Mouse (Mus musculus): ENCODE results near the gene Nanp. TPM values are rescaled to one million over a fixed set of nuclear protein-coding genes. Genes with fewer than 3 reads are reported as not detected.

Nanp gene
- total and polyA plus RNA-seq, 3 experiments = 0.70 to 1.5 (median 1.3) TPM

DNA sequence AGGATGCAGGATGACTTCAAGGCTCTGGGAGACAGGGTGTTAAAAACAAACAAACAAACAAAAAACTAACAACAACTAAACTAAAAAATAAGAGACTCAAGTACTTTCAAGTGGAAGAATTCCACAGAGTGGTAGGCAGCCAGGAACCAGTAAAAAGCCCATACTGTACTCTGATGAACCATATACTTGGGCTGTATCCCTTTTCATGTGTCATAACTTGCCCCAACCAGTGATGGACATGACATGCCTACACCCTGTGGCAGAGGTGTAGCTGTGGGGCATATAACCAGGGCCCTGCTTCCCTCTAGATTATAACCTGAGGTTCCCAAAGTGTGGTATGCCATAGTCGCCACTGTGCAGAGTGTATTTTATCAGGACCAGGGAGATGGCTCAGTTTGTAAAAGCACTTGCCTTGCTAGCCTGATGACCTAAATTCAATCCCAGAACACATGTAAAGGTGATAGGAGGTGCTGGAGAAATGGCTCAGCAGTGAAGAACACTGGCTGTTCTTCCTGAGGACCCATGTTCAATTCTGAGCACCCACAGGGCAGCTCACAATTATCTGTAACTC lies 29.6 kb downstream of the Nanp start:
- no peak for TF ChIP-seq EP300 (IDR thresholded peaks at IDR 0.05; ENCODE audit: insufficient read depth, low read depth, low read length)
- no peak for TF ChIP-seq POLR2A (IDR thresholded peaks at IDR 0.05; ENCODE audit: insufficient read depth, low read depth, low read length)
- no peak for TF ChIP-seq CTCF (IDR thresholded peaks at IDR 0.05)
- no peak for DNase-seq
- 89% methylated on average over 1 of the region's 1 CpGs for WGBS
- Histone ChIP-seq H3K9ac (ENCODE audit: low read depth, low read length) (no peak overlapping the region), H3K4me1 (ENCODE audit: control insufficient read depth, insufficient read depth, low read length) (peaks cover 1% of the 10 kb centered on the region; the same call in 1 of the 2 replicates), H3K4me3 (no peak overlapping the region), H3K79me2 (replicated peaks; ENCODE audit: control insufficient read depth, insufficient read depth, low read length) (no peaks in the 10 kb centered on the region), H3K27ac (no peak overlapping the region), H3K36me3 (ENCODE audit: control insufficient read depth, insufficient read depth, low read length) (no peaks in the 10 kb centered on the region), H3K27me3 (ENCODE audit: control insufficient read depth, insufficient read depth, low read length) (0 out of 2 replicates have a peak, but pooled peaks cover 3% of the 10 kb centered on the region)
- intact Hi-C loops (cut with DNase I) = no loop called here

DNA sequence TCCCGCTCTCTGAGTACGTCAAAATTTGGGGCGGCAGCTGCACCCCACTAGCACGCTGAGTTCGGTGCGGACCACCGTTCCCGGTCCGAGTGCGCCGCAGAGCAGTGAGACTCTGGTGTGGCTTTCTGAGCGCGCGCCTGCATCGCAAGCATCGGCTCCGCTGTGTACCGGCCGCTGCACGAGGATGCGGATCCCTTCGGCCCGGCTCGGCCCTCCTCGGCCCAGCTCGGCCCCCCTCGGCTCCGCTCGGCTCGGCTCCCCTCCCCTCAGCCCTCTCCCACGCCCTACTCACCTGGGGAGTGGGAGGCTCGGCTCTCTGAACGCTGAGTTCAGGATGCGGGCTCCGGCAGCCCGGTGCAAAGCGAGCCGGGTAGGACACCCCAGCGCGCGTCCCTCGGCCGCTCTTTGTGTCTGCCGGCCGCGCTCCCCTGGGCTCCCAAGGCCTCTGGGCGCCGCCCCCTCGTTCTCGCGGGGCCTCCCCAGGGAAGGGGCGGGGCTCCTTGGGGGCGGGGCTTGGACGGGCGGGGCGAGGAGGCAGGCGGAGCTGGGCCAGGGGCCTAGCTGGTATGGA lies 30.2 kb downstream of the Nanp start:
- TF ChIP-seq EP300 (IDR thresholded peaks at IDR 0.05; ENCODE audit: insufficient read depth, low read depth, low read length) = no peak
- no peak for TF ChIP-seq POLR2A (IDR thresholded peaks at IDR 0.05; ENCODE audit: insufficient read depth, low read depth, low read length)
- no peak for TF ChIP-seq CTCF (IDR thresholded peaks at IDR 0.05)
- WGBS = 0% methylated on average over 53 of the region's 57 CpGs
- Histone ChIP-seq H3K36me3 (ENCODE audit: control insufficient read depth, insufficient read depth, low read length) (no peaks in the 10 kb centered on the region), H3K79me2 (replicated peaks; ENCODE audit: control insufficient read depth, insufficient read depth, low read length) (no peaks in the 10 kb centered on the region), H3K9ac (ENCODE audit: low read depth, low read length) (peak overlapping the region; percentile 69), H3K4me3 (peak overlapping the region; percentile 57), H3K27me3 (ENCODE audit: control insufficient read depth, insufficient read depth, low read length) (0 out of 2 replicates have a peak, but pooled peaks cover 3% of the 10 kb centered on the region), H3K4me1 (ENCODE audit: control insufficient read depth, insufficient read depth, low read length) (peaks cover 3% of the 10 kb centered on the region), H3K27ac (no peak overlapping the region)
- intact Hi-C loops (cut with DNase I) = no loop called here
- DNase-seq = peak; percentile 70 to 72

- Histone ChIP-seq H3K4me1 (ENCODE audit: control insufficient read depth, insufficient read depth, low read length) (peaks cover 3% of the 10 kb centered on the region), H3K79me2 (replicated peaks; ENCODE audit: control insufficient read depth, insufficient read depth, low read length) (no peaks in the 10 kb centered on the region), H3K9ac (ENCODE audit: low read depth, low read length) (peak overlapping the region; percentile 69), H3K36me3 (ENCODE audit: control insufficient read depth, insufficient read depth, low read length) (no peaks in the 10 kb centered on the region), H3K27me3 (ENCODE audit: control insufficient read depth, insufficient read depth, low read length) (0 out of 2 replicates have a peak, but pooled peaks cover 3% of the 10 kb centered on the region), H3K4me3 (peak overlapping the region; percentile 57), H3K27ac (no peak overlapping the region)
- 3% methylated on average over 21 of the region's 21 CpGs for WGBS
- intact Hi-C loops (cut with DNase I) = no loop called here
- no peak for DNase-seq
- no peak for TF ChIP-seq EP300 (IDR thresholded peaks at IDR 0.05; ENCODE audit: insufficient read depth, low read depth, low read length)
- TF ChIP-seq CTCF (IDR thresholded peaks at IDR 0.05) = no peak
Measured at GRCm38 (mm10) chr2:151008517-151008932, 30.7 kb downstream of the Nanp start.

DNA sequence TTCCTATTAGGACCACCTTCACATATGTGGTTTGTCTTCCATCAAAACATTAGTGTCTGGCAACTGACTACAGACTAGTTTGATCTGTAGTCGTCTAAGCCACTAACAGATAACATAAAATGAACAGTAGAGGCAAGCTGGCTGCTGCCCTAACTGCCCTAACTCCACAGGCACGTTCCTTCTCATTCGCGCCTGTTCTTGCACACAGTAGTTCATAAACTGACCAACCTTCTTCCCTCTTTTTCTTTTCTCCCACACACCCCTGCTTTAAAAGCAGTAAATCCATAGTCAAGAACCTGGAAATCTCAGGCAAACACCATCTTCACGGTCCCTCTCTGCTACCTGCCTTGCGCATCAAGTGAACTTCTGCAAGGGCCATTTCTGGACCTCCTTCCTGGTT lies 31.2 kb downstream of the Nanp start:
- no peak overlapping the region for H3K27ac ChIP-seq
- no peaks in the 10 kb centered on the region for H3K36me3 ChIP-seq (ENCODE audit: control insufficient read depth, insufficient read depth, low read length)
- no peak overlapping the region for H3K4me3 ChIP-seq
- WGBS = 68% methylated on average over 6 of the region's 6 CpGs
- no peak for TF ChIP-seq EP300 (IDR thresholded peaks at IDR 0.05; ENCODE audit: insufficient read depth, low read depth, low read length)
- no peak for TF ChIP-seq POLR2A (IDR thresholded peaks at IDR 0.05; ENCODE audit: insufficient read depth, low read depth, low read length)
- TF ChIP-seq CTCF (IDR thresholded peaks at IDR 0.05) = no peak
- DNase-seq = no peak
- H3K9ac ChIP-seq (ENCODE audit: low read depth, low read length) = no peak overlapping the region
- peaks cover 3% of the 10 kb centered on the region for H3K4me1 ChIP-seq (ENCODE audit: control insufficient read depth, insufficient read depth, low read length)
- 0 out of 2 replicates have a peak, but pooled peaks cover 3% of the 10 kb centered on the region for H3K27me3 ChIP-seq (ENCODE audit: control insufficient read depth, insufficient read depth, low read length)
- intact Hi-C loops (cut with DNase I) = no loop called here
- no peaks in the 10 kb centered on the region for H3K79me2 ChIP-seq (replicated peaks; ENCODE audit: control insufficient read depth, insufficient read depth, low read length)

DNA sequence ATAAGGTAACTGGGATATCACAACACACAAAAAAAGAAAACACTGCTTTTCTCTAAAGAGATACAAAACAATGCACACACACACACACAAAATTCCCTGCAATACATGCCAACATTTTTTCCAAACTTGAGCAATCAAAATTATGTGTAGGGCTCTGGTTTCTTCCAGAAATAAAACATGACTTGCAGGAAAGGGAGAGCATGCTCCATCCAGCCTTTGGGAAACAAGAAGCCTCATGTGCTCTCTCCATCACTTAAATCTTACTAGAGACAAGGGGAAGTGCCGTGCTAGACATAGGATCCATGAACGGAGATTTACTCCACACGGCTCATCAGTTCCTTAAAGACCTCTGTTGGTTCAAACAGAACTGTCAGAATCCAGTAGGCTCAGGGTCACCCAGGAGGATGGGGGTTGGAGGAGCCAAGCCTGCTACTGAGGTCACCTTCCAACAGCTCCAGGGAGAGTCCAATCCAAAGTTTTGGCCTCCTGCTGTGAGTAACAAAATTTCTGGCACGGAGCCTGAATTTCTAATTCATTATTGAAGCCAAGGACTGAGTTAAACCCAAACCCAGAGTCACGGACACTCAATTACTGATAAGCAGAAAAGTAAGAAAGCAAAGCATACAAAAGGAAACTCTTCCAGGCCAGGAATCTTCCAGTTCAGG lies 32.8 kb downstream of the Nanp start:
- DNase-seq = no peak
- WGBS = 68% methylated on average over 5 of the region's 5 CpGs
- Histone ChIP-seq H3K4me3 (no peak overlapping the region), H3K27me3 (ENCODE audit: control insufficient read depth, insufficient read depth, low read length) (0 out of 2 replicates have a peak, but pooled peaks cover 3% of the 10 kb centered on the region), H3K4me1 (ENCODE audit: control insufficient read depth, insufficient read depth, low read length) (peaks cover 3% of the 10 kb centered on the region), H3K79me2 (replicated peaks; ENCODE audit: control insufficient read depth, insufficient read depth, low read length) (no peaks in the 10 kb centered on the region), H3K36me3 (ENCODE audit: control insufficient read depth, insufficient read depth, low read length) (no peaks in the 10 kb centered on the region), H3K27ac (no peak overlapping the region), H3K9ac (ENCODE audit: low read depth, low read length) (no peak overlapping the region)
- intact Hi-C loops (cut with DNase I) = no loop called here
- TF ChIP-seq POLR2A (IDR thresholded peaks at IDR 0.05; ENCODE audit: insufficient read depth, low read depth, low read length) (no peak), CTCF (IDR thresholded peaks at IDR 0.05) (no peak), EP300 (IDR thresholded peaks at IDR 0.05; ENCODE audit: insufficient read depth, low read depth, low read length) (no peak)

GRCm38 (mm10) chr2:151004390-151004789 lies 34.8 kb downstream of the Nanp start:
- no peak for TF ChIP-seq EP300 (IDR thresholded peaks at IDR 0.05; ENCODE audit: insufficient read depth, low read depth, low read length)
- TF ChIP-seq POLR2A (IDR thresholded peaks at IDR 0.05; ENCODE audit: insufficient read depth, low read depth, low read length) = no peak
- TF ChIP-seq CTCF (IDR thresholded peaks at IDR 0.05) = no peak
- H3K79me2 ChIP-seq (replicated peaks; ENCODE audit: control insufficient read depth, insufficient read depth, low read length) = no peaks in the 10 kb centered on the region
- no peak overlapping the region for H3K9ac ChIP-seq (ENCODE audit: low read depth, low read length)
- no peak for DNase-seq
- H3K4me1 ChIP-seq (ENCODE audit: control insufficient read depth, insufficient read depth, low read length) = peaks cover 3% of the 10 kb centered on the region
- no peak overlapping the region for H3K27ac ChIP-seq
- WGBS = 69% methylated on average over 10 of the region's 10 CpGs
- intact Hi-C loops (cut with DNase I) = loop anchor here (5.0 kb wide), 2 partner anchors 157 to 397 kb away; partner anchors contain the start of gene Apmap
- H3K27me3 ChIP-seq (ENCODE audit: control insufficient read depth, insufficient read depth, low read length) = no peaks in the 10 kb centered on the region
- no peak overlapping the region for H3K4me3 ChIP-seq
- no peaks in the 10 kb centered on the region for H3K36me3 ChIP-seq (ENCODE audit: control insufficient read depth, insufficient read depth, low read length)
